ENCODE assay signal across 18 mouse cellular contexts in the genomic region with DNA sequence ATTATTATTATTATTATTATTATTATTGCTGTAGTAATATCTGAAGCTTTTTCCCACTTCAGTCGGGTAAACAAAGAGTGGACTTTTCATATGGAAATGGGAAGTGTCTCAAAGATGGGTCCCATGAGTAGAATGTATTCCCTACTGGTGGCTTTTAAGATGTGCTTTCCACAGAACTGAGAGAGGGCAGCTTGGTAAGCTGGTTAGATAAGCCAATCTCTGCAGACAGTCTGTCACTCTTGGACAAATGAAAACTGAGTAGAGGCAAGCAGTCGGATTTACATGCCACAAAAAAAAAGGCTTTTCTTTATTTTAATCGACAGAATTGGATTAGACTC.
DNase-seq lines count a peak whose midpoint lies in the region; ATAC-seq lines count a peak whose summit lies in the region.
"Had no signal": no experiment of that assay in that cellular context is flagged by ENCODE, and none has a peak within 500 bp of the region (broad histone marks: within the 10 kb centered on the region; RNA-seq: fewer than 3 reads in every experiment).

No protein-coding gene starts in this region.

- H3K27ac ChIP-seq in forebrain, embryonic 10.5 days = peak overlapping the region; percentile 79
- H3K27ac ChIP-seq in hindbrain, embryonic 12.5 days = peak overlapping the region; percentile 85
- peak overlapping the region; percentile 77 for H3K27ac ChIP-seq in midbrain, embryonic 15.5 days
- H3K27ac ChIP-seq: embryonic facial prominence, embryonic 12.5 days; limb, embryonic 13.5 days; liver, embryonic 15.5 days had no signal

- peak; percentile 72 for ATAC-seq in hindbrain, embryonic 12.5 days (ENCODE audit: low FRiP score)
- peak; percentile 84 for ATAC-seq in midbrain, embryonic 15.5 days (replicated peaks)
- ATAC-seq: CD4-positive, CD25-positive, alpha-beta regulatory T cell, adult 4 months; lung, postnatal 0 days had no signal

- H3K9me3 ChIP-seq in forebrain, embryonic 10.5 days = no peaks in the 10 kb centered on the region
- H3K9me3 ChIP-seq in hindbrain, embryonic 12.5 days (replicated peaks) = no peaks in the 10 kb centered on the region
- no peaks in the 10 kb centered on the region for H3K9me3 ChIP-seq in midbrain, embryonic 15.5 days
- H3K9me3 ChIP-seq: embryonic facial prominence, embryonic 12.5 days; limb, embryonic 13.5 days; liver, embryonic 15.5 days had no signal

- no peaks in the 10 kb centered on the region for H3K27me3 ChIP-seq in forebrain, embryonic 10.5 days (ENCODE audit: poor library complexity, severe bottlenecking)
- no peaks in the 10 kb centered on the region for H3K27me3 ChIP-seq in hindbrain, embryonic 12.5 days
- no peaks in the 10 kb centered on the region for H3K27me3 ChIP-seq in midbrain, embryonic 15.5 days (replicated peaks)
- H3K27me3 ChIP-seq: embryonic facial prominence, embryonic 12.5 days; limb, embryonic 13.5 days; liver, embryonic 15.5 days had no signal

- intact Hi-C loops in left cerebral cortex, postnatal 36 days (cut with DNase I) = no loop called here

- WGBS in forebrain, embryonic 10.5 days = 41% methylated on average over 3 of the region's 3 CpGs
- 27% methylated on average over 3 of the region's 3 CpGs for WGBS in hindbrain, embryonic 12.5 days
- 10% methylated on average over 3 of the region's 3 CpGs for WGBS in midbrain, embryonic 15.5 days

- H3K4me2 ChIP-seq in hindbrain, embryonic 12.5 days (replicated peaks) = no peak overlapping the region
- no peak overlapping the region for H3K4me2 ChIP-seq in midbrain, embryonic 15.5 days
- H3K4me2 ChIP-seq: embryonic facial prominence, embryonic 12.5 days; limb, embryonic 13.5 days; liver, embryonic 15.5 days had no signal

- peaks cover 17% of the 10 kb centered on the region for H3K4me1 ChIP-seq in forebrain, embryonic 10.5 days
- H3K4me1 ChIP-seq in hindbrain, embryonic 12.5 days = peaks cover 14% of the 10 kb centered on the region
- peaks cover 18% of the 10 kb centered on the region for H3K4me1 ChIP-seq in midbrain, embryonic 15.5 days
- H3K4me1 ChIP-seq: liver, embryonic 15.5 days had no signal

- no peak overlapping the region for H3K9ac ChIP-seq in hindbrain, embryonic 12.5 days
- H3K9ac ChIP-seq in midbrain, embryonic 15.5 days = no peak overlapping the region
- H3K9ac ChIP-seq: embryonic facial prominence, embryonic 12.5 days; limb, embryonic 13.5 days; liver, embryonic 15.5 days had no signal

- no peaks in the 10 kb centered on the region for H3K36me3 ChIP-seq in forebrain, embryonic 10.5 days (replicated peaks)
- H3K36me3 ChIP-seq in hindbrain, embryonic 12.5 days = no peaks in the 10 kb centered on the region
- no peaks in the 10 kb centered on the region for H3K36me3 ChIP-seq in midbrain, embryonic 15.5 days (replicated peaks)
- H3K36me3 ChIP-seq: embryonic facial prominence, embryonic 12.5 days; G1E; limb, embryonic 13.5 days; liver, embryonic 15.5 days had no signal

- peak; percentile 12 for DNase-seq in embryo, embryonic 10.5 days (ENCODE audit: low spot score)
- no peak for DNase-seq in embryo, embryonic 9.5 days (ENCODE audit: extremely low spot score)
- no peak for DNase-seq in forebrain, embryonic 10.5 days (ENCODE audit: extremely low spot score, low spot score)
- DNase-seq in left cerebral cortex, postnatal 36 days (ENCODE audit: low spot score in 2 of 2) = no peak
- DNase-seq in cerebellum, postnatal 36 days = no peak
- DNase-seq in Muller cell, postnatal 12 days (ENCODE audit: inconsistent ontology term) = no peak
- DNase-seq: heart, adult 18-20 months; heart, postnatal 4 days; thymus, postnatal 36 days had no signal

- H3K4me3 ChIP-seq in forebrain, embryonic 10.5 days = no peak overlapping the region
- no peak overlapping the region for H3K4me3 ChIP-seq in hindbrain, embryonic 12.5 days
- H3K4me3 ChIP-seq in midbrain, embryonic 15.5 days = no peak overlapping the region
- H3K4me3 ChIP-seq: embryonic facial prominence, embryonic 12.5 days; limb, embryonic 13.5 days; liver, embryonic 15.5 days; myocyte had no signal
